Mouse (Mus musculus): Measurements from ENCODE around the gene Pcolce. TPM values are rescaled to one million over a fixed set of nuclear protein-coding genes. Genes with fewer than 3 reads are reported as not detected.

Pcolce gene
- polyA plus RNA-seq, 1 experiment from 2014 or later = 15.1 TPM

GRCm38 (mm10) chr5:137583670-137584169 lies 29.9 kb downstream of the Pcolce start:
- Histone ChIP-seq H3K36me3 (replicated peaks) (no peaks in the 10 kb centered on the region), H3K27me3 (replicated peaks) (no peaks in the 10 kb centered on the region), H3K9me3 (no peaks in the 10 kb centered on the region), H3K4me3 (peak overlapping the region; percentile 41), H3K9ac (peak overlapping the region; percentile 58), H3K27ac (peak overlapping the region; percentile 84), H3K4me2 (peak overlapping the region; percentile 64), H3K4me1 (peaks cover 16% of the 10 kb centered on the region)
- WGBS = 15% methylated on average over 27 of the region's 27 CpGs
- ATAC-seq (replicated peaks) = peak; percentile 90

GRCm38 (mm10) chr5:137582702-137583101 lies 30.9 kb downstream of the Pcolce start:
- Histone ChIP-seq H3K4me2 (peak overlapping the region; percentile 64), H3K4me3 (peak overlapping the region; percentile 41), H3K9me3 (no peaks in the 10 kb centered on the region), H3K27me3 (replicated peaks) (no peaks in the 10 kb centered on the region), H3K27ac (peak overlapping the region; percentile 84), H3K36me3 (replicated peaks) (no peaks in the 10 kb centered on the region), H3K4me1 (peaks cover 16% of the 10 kb centered on the region), H3K9ac (peak overlapping the region; percentile 58)
- ATAC-seq (replicated peaks) = 0 out of 2 replicates have a peak, but pooled peaks have one; percentile 20
- 43% methylated on average over 8 of the region's 8 CpGs for WGBS

GRCm38 (mm10) chr5:137580246-137580645 lies 33.3 kb downstream of the Pcolce start:
- Histone ChIP-seq H3K4me1 (peaks cover 16% of the 10 kb centered on the region), H3K9ac (no peak overlapping the region), H3K27ac (no peak overlapping the region), H3K4me2 (no peak overlapping the region), H3K36me3 (replicated peaks) (no peaks in the 10 kb centered on the region), H3K27me3 (replicated peaks) (no peaks in the 10 kb centered on the region), H3K9me3 (no peaks in the 10 kb centered on the region), H3K4me3 (no peak overlapping the region)
- ATAC-seq (replicated peaks) = no peak
- WGBS = 85% methylated on average over 6 of the region's 6 CpGs

- 0 out of 2 replicates have a peak, but pooled peaks cover 5% of the 10 kb centered on the region for H3K4me1 ChIP-seq
- peak overlapping the region; percentile 20; the same call in 1 of the 2 replicates for H3K9ac ChIP-seq
- no peaks in the 10 kb centered on the region for H3K36me3 ChIP-seq (replicated peaks)
- no peak overlapping the region for H3K27ac ChIP-seq
- 9% methylated on average over 27 of the region's 27 CpGs for WGBS
- peak overlapping the region; percentile 55 for H3K4me2 ChIP-seq
- no peaks in the 10 kb centered on the region for H3K27me3 ChIP-seq (replicated peaks)
- ATAC-seq (replicated peaks) = no peak
- H3K4me3 ChIP-seq = peak overlapping the region; percentile 31
- H3K9me3 ChIP-seq = no peaks in the 10 kb centered on the region
Measured at GRCm38 (mm10) chr5:137574470-137574901, 39.1 kb downstream of the Pcolce start.

- no peak; the same call in 1 of the 2 replicates for ATAC-seq (replicated peaks)
- 84% methylated on average over 17 of the region's 17 CpGs for WGBS
Measured at GRCm38 (mm10) chr5:137570691-137571586, 42.6 kb downstream of the Pcolce start.

GRCm38 (mm10) chr5:137570181-137570580 lies 43.4 kb downstream of the Pcolce start:
- H3K27me3 ChIP-seq (replicated peaks) = no peaks in the 10 kb centered on the region
- no peak for ATAC-seq (replicated peaks)
- 56% methylated on average over 7 of the region's 7 CpGs for WGBS

More at GRCm38 (mm10) chr5:137570691-137571586, 42.6 kb downstream of the Pcolce start:
- Histone ChIP-seq H3K27me3 (replicated peaks) (no peaks in the 10 kb centered on the region), H3K4me3 (no peak overlapping the region), H3K9ac (no peak overlapping the region), H3K36me3 (replicated peaks) (peaks cover 12% of the 10 kb centered on the region), H3K4me1 (0 out of 2 replicates have a peak, but pooled peaks cover 5% of the 10 kb centered on the region), H3K27ac (no peak overlapping the region), H3K9me3 (no peaks in the 10 kb centered on the region), H3K4me2 (no peak overlapping the region)

GRCm38 (mm10) chr5:137569665-137570064 lies 43.9 kb downstream of the Pcolce start, which contains the start of gene Tfr2:
Tfr2 (plus strand) TSS chr5:137569840.
- no peak within 1 kb of the TSS for H3K4me2 ChIP-seq
- no peak within 1 kb of the TSS for H3K9ac ChIP-seq
- H3K27ac ChIP-seq = no peak within 1 kb of the TSS
- no peak within 1 kb of the TSS for H3K4me3 ChIP-seq
- H3K9me3 ChIP-seq = no peaks in the 10 kb centered on the region
- 39% methylated on average over 9 of the region's 9 CpGs for WGBS
- 0 out of 2 replicates have a peak, but pooled peaks cover 5% of the 10 kb centered on the region for H3K4me1 ChIP-seq
- ATAC-seq (replicated peaks) = no peak
- no peaks in the 10 kb centered on the region for H3K27me3 ChIP-seq (replicated peaks)
- H3K36me3 ChIP-seq (replicated peaks) = peaks cover 12% of the 10 kb centered on the region

More at GRCm38 (mm10) chr5:137570181-137570580, 43.4 kb downstream of the Pcolce start:
- H3K4me1 ChIP-seq = 0 out of 2 replicates have a peak, but pooled peaks cover 5% of the 10 kb centered on the region
- no peak overlapping the region for H3K4me2 ChIP-seq
- no peak overlapping the region for H3K4me3 ChIP-seq
- H3K36me3 ChIP-seq (replicated peaks) = peaks cover 12% of the 10 kb centered on the region
- no peaks in the 10 kb centered on the region for H3K9me3 ChIP-seq
- no peak overlapping the region for H3K27ac ChIP-seq
- no peak overlapping the region for H3K9ac ChIP-seq

- 72% methylated on average over 12 of the region's 12 CpGs for WGBS
- ATAC-seq (replicated peaks) = no peak
- no peak overlapping the region for H3K4me2 ChIP-seq
- no peaks in the 10 kb centered on the region for H3K4me1 ChIP-seq
- H3K9ac ChIP-seq = no peak overlapping the region
- no peak overlapping the region for H3K4me3 ChIP-seq
- H3K27ac ChIP-seq = no peak overlapping the region
- H3K27me3 ChIP-seq (replicated peaks) = no peaks in the 10 kb centered on the region
- H3K36me3 ChIP-seq (replicated peaks) = peaks cover 12% of the 10 kb centered on the region
- no peaks in the 10 kb centered on the region for H3K9me3 ChIP-seq
Measured at GRCm38 (mm10) chr5:137569031-137569430, 44.6 kb downstream of the Pcolce start.

GRCm38 (mm10) chr5:137568223-137568798 lies 45.3 kb downstream of the Pcolce start:
- Histone ChIP-seq H3K27ac (no peak overlapping the region), H3K27me3 (replicated peaks) (no peaks in the 10 kb centered on the region), H3K9ac (no peak overlapping the region), H3K4me2 (no peak overlapping the region), H3K4me3 (no peak overlapping the region), H3K36me3 (replicated peaks) (peaks cover 12% of the 10 kb centered on the region), H3K9me3 (no peaks in the 10 kb centered on the region), H3K4me1 (no peaks in the 10 kb centered on the region)
- no peak for ATAC-seq (replicated peaks)
- 85% methylated on average over 8 of the region's 8 CpGs for WGBS

- H3K27me3 ChIP-seq (replicated peaks) = no peaks in the 10 kb centered on the region
- H3K9me3 ChIP-seq = no peaks in the 10 kb centered on the region
- no peak overlapping the region for H3K4me2 ChIP-seq
- 94% methylated on average over 5 of the region's 5 CpGs for WGBS
- H3K27ac ChIP-seq = no peak overlapping the region
- no peaks in the 10 kb centered on the region for H3K4me1 ChIP-seq
- ATAC-seq (replicated peaks) = no peak
- H3K4me3 ChIP-seq = no peak overlapping the region
- no peak overlapping the region for H3K9ac ChIP-seq
- peaks cover 12% of the 10 kb centered on the region for H3K36me3 ChIP-seq (replicated peaks)
Measured at GRCm38 (mm10) chr5:137566416-137566815, 47.2 kb downstream of the Pcolce start.

GRCm38 (mm10) chr5:137565744-137566143 lies 47.8 kb downstream of the Pcolce start:
- ATAC-seq (replicated peaks) = no peak

GRCm38 (mm10) chr5:137562965-137563364 lies 50.6 kb downstream of the Pcolce start:
- Histone ChIP-seq H3K4me1 (no peaks in the 10 kb centered on the region), H3K9ac (no peak overlapping the region), H3K4me3 (no peak overlapping the region), H3K9me3 (no peaks in the 10 kb centered on the region), H3K4me2 (no peak overlapping the region), H3K27ac (no peak overlapping the region), H3K36me3 (replicated peaks) (peaks cover 15% of the 10 kb centered on the region), H3K27me3 (replicated peaks) (no peaks in the 10 kb centered on the region)
- WGBS = 77% methylated on average over 10 of the region's 10 CpGs
- no peak for ATAC-seq (replicated peaks)

More at GRCm38 (mm10) chr5:137565744-137566143, 47.8 kb downstream of the Pcolce start:
- H3K4me1 ChIP-seq = no peaks in the 10 kb centered on the region
- no peak overlapping the region for H3K4me3 ChIP-seq
- H3K27me3 ChIP-seq (replicated peaks) = no peaks in the 10 kb centered on the region
- peaks cover 12% of the 10 kb centered on the region for H3K36me3 ChIP-seq (replicated peaks)
- no peak overlapping the region for H3K4me2 ChIP-seq
- no peak overlapping the region for H3K9ac ChIP-seq
- WGBS = 66% methylated on average over 6 of the region's 6 CpGs
- H3K27ac ChIP-seq = no peak overlapping the region
- H3K9me3 ChIP-seq = no peaks in the 10 kb centered on the region

Data from midbrain, embryonic 15.5 days (tissue).